Mouse (Mus musculus) embryonic facial prominence, embryonic 14.5 days (tissue): ENCODE results near the gene Dctn2. TPM values are rescaled to one million over a fixed set of nuclear protein-coding genes. Genes with fewer than 3 reads are reported as not detected.

ENCODE experiments used
- ATAC-seq: fragments of 200-750 bp; cut with Nextera tagmentation; 2 replicates; pipeline ENCODE4 v1.8.0; 2017; ENCODE audit warnings: low read depth, moderate number of reproducible peaks, moderate TSS enrichment
- DNase-seq: peaks from one replicate; pipeline ENCODE4 v3.0.0-alpha.2; 2015; ENCODE audit warnings: low spot score
- H3K27ac ChIP-seq: fragments of 300-500 bp; sonication (generic); replicated peaks from 2 replicates; pipeline ENCODE4 v1.5.1; 2014; ENCODE audit warnings: low read depth, mild to moderate bottlenecking, low read length, moderate library complexity
- H3K27me3 ChIP-seq: fragments of 300-500 bp; sonication (generic); replicated peaks from 2 replicates; pipeline ENCODE4 v1.6.1; 2014; ENCODE audit warnings: low read length; ENCODE audit not compliant: control insufficient read depth, insufficient read depth
- H3K36me3 ChIP-seq: fragments of 300-500 bp; sonication (generic); 2 replicates; pipeline ENCODE4 v1.6.1; 2014; ENCODE audit warnings: low read length, mixed read lengths; ENCODE audit not compliant: control insufficient read depth, insufficient read depth
- H3K4me1 ChIP-seq: fragments of 300-500 bp; sonication (generic); 2 replicates; pipeline ENCODE4 v1.6.1; 2014; ENCODE audit warnings: antibody characterized with exemption, low read length; ENCODE audit not compliant: control insufficient read depth, insufficient read depth
- H3K4me2 ChIP-seq: fragments of 300-500 bp; sonication (generic); 2 replicates; pipeline ENCODE4 v1.6.1; 2014; ENCODE audit warnings: low read depth, mild to moderate bottlenecking, low read length, moderate library complexity, mixed read lengths
- H3K4me3 ChIP-seq: fragments of 300-500 bp; sonication (generic); 2 replicates; pipeline ENCODE4 v1.5.1; 2014; ENCODE audit warnings: low read depth, mild to moderate bottlenecking, low read length
- H3K9ac ChIP-seq: fragments of 300-500 bp; sonication (generic); 2 replicates; pipeline ENCODE4 v1.6.1; 2014; ENCODE audit warnings: low read depth, mild to moderate bottlenecking, low read length, moderate library complexity, mixed read lengths
- H3K9me3 ChIP-seq: fragments of 300-500 bp; sonication (generic); 2 replicates; pipeline ENCODE4 v1.6.1; 2016; ENCODE audit warnings: low read length; ENCODE audit not compliant: control insufficient read depth
- WGBS: fragments of 180-500 bp; shearing (Covaris S2); extraction: QIAGEN DNeasy Blood & Tissue Kit; methylation state at CpG from one replicate; pipeline ENCODE4 v1.1.7; 2014; 5-methylcytosine and 5-hydroxymethylcytosine counted together
- polyA plus RNA-seq: library from polyadenylated mRNA; unstranded; fragments of >200 nt; fragmentation: Nextera tagmentation; extraction: Ambion mirVana; gene quantifications from 2 replicates; pipeline ENCODE4 v1.2.1, GENCODE M21; 2014

Dctn2 gene
- polyA plus RNA-seq, 1 experiment from 2014 or later, result 166 TPM

GRCm38 (mm10) chr10:127258489-127258888, 7.7 kb upstream of the Dctn2 start:
- WGBS, result 71% methylated on average over 8 of the region's 8 CpGs
- no peaks in the 10 kb centered on the region for H3K9me3 ChIP-seq
- no peak overlapping the region for H3K4me2 ChIP-seq

GRCm38 (mm10) chr10:127261706-127262547, 4.2 kb upstream of the Dctn2 start:
- peak overlapping the region; percentile 93 for H3K4me2 ChIP-seq
- no peaks in the 10 kb centered on the region for H3K9me3 ChIP-seq
- H3K4me1 ChIP-seq, result peaks cover 9% of the 10 kb centered on the region
- H3K4me3 ChIP-seq, result peak overlapping the region; percentile 48
- WGBS, result 64% methylated on average over 15 of the region's 15 CpGs
- peaks cover 16% of the 10 kb centered on the region for H3K27me3 ChIP-seq
- no peak overlapping the region for H3K27ac ChIP-seq
- no peak for ATAC-seq
- no peak for DNase-seq
- H3K36me3 ChIP-seq, result no peaks in the 10 kb centered on the region
- H3K9ac ChIP-seq, result peak overlapping the region; percentile 64

More at GRCm38 (mm10) chr10:127258489-127258888, 7.7 kb upstream of the Dctn2 start:
- Histone ChIP-seq H3K27ac (no peak overlapping the region), H3K4me1 (peaks cover 8% of the 10 kb centered on the region), H3K4me3 (no peak overlapping the region), H3K36me3 (no peaks in the 10 kb centered on the region), H3K27me3 (peaks cover 10% of the 10 kb centered on the region), H3K9ac (no peak overlapping the region)
- DNase-seq, result no peak
- no peak for ATAC-seq

- Histone ChIP-seq H3K9me3 (no peaks in the 10 kb centered on the region), H3K4me3 (peak within 1 kb of the TSS; percentile 48), H3K9ac (peak within 1 kb of the TSS; percentile 64), H3K27ac (no peak within 1 kb of the TSS), H3K36me3 (no peaks in the 10 kb centered on the region), H3K27me3 (peaks cover 16% of the 10 kb centered on the region), H3K4me1 (peaks cover 16% of the 10 kb centered on the region), H3K4me2 (peak within 1 kb of the TSS; percentile 93)
- DNase-seq (peak; percentile 41), ATAC-seq (no peak)
- 1% methylated on average over 49 of the region's 53 CpGs for WGBS
Observed at GRCm38 (mm10) chr10:127262548-127263398, 3.4 kb upstream of the Dctn2 start, which contains the start of gene Kif5a. Kif5a (minus strand) TSS chr10:127263348.

- ATAC-seq (no peak), DNase-seq (no peak)
- Histone ChIP-seq H3K27me3 (peaks cover 16% of the 10 kb centered on the region), H3K9ac (no peak overlapping the region), H3K36me3 (peaks cover 5% of the 10 kb centered on the region), H3K4me2 (no peak overlapping the region; the same call in 1 of the 2 replicates), H3K4me3 (no peak overlapping the region), H3K9me3 (no peaks in the 10 kb centered on the region), H3K27ac (no peak overlapping the region), H3K4me1 (peaks cover 16% of the 10 kb centered on the region)
- WGBS, result 41% methylated on average over 3 of the region's 3 CpGs
Observed at GRCm38 (mm10) chr10:127263631-127264030, 2.5 kb upstream of the Dctn2 start.

- ATAC-seq (no peak), DNase-seq (no peak)
- peaks cover 12% of the 10 kb centered on the region for H3K36me3 ChIP-seq
- no peak overlapping the region for H3K9ac ChIP-seq
- H3K27ac ChIP-seq, result no peak overlapping the region
- 78% methylated on average over 8 of the region's 8 CpGs for WGBS
- H3K9me3 ChIP-seq, result no peaks in the 10 kb centered on the region
- H3K27me3 ChIP-seq, result peaks cover 16% of the 10 kb centered on the region
- H3K4me3 ChIP-seq, result no peak overlapping the region
- H3K4me2 ChIP-seq, result no peak overlapping the region
- peaks cover 16% of the 10 kb centered on the region for H3K4me1 ChIP-seq
Observed at GRCm38 (mm10) chr10:127264336-127264735, 1.8 kb upstream of the Dctn2 start.

- H3K36me3 ChIP-seq, result peaks cover 18% of the 10 kb centered on the region
- no peak overlapping the region for H3K4me2 ChIP-seq
- no peak overlapping the region for H3K4me3 ChIP-seq
- 64% methylated on average over 4 of the region's 4 CpGs for WGBS
- ATAC-seq (no peak), DNase-seq (no peak)
- no peak overlapping the region for H3K27ac ChIP-seq
- peaks cover 16% of the 10 kb centered on the region for H3K27me3 ChIP-seq
- no peaks in the 10 kb centered on the region for H3K9me3 ChIP-seq
- H3K9ac ChIP-seq, result no peak overlapping the region
- peaks cover 16% of the 10 kb centered on the region for H3K4me1 ChIP-seq
Observed at GRCm38 (mm10) chr10:127264971-127265370, 1.2 kb upstream of the Dctn2 start.

- ATAC-seq (no peak; the same call in 1 of the 2 replicates), DNase-seq (no peak)
- peak overlapping the region; percentile 100 for H3K4me3 ChIP-seq
- WGBS, result 26% methylated on average over 4 of the region's 4 CpGs
- H3K9me3 ChIP-seq, result no peaks in the 10 kb centered on the region
- H3K36me3 ChIP-seq, result peaks cover 24% of the 10 kb centered on the region
- H3K4me1 ChIP-seq, result peaks cover 16% of the 10 kb centered on the region
- peak overlapping the region; percentile 100; the same call in 1 of the 2 replicates for H3K9ac ChIP-seq
- no peak overlapping the region for H3K27ac ChIP-seq
- H3K4me2 ChIP-seq, result peak overlapping the region; percentile 83
- peaks cover 16% of the 10 kb centered on the region for H3K27me3 ChIP-seq
Observed at GRCm38 (mm10) chr10:127265727-127266111, 449 bp upstream of the Dctn2 start.

GRCm38 (mm10) chr10:127267318-127267717, 1.1 kb downstream of the Dctn2 start:
- WGBS, result 68% methylated on average over 5 of the region's 5 CpGs
- H3K9me3 ChIP-seq, result no peaks in the 10 kb centered on the region
- ATAC-seq, result no peak
- H3K4me2 ChIP-seq, result peak overlapping the region; percentile 83
- DNase-seq, result no peak
- H3K27ac ChIP-seq, result peak overlapping the region; percentile 85; the same call in 1 of the 2 replicates
- peaks cover 9% of the 10 kb centered on the region for H3K27me3 ChIP-seq
- H3K36me3 ChIP-seq, result peaks cover 39% of the 10 kb centered on the region
- H3K9ac ChIP-seq, result peak overlapping the region; percentile 100
- H3K4me3 ChIP-seq, result peak overlapping the region; percentile 100
- H3K4me1 ChIP-seq, result peaks cover 13% of the 10 kb centered on the region
